Mouse (Mus musculus) G1E (cell line): ENCODE measurements around the gene Ccr9. TPM values are rescaled to one million over a fixed set of nuclear protein-coding genes. Genes with fewer than 3 reads are reported as not detected.

ENCODE experiments used
- ATAC-seq: 2 replicates; pipeline ENCODE4 v1.8.0; 2016; ENCODE audit warnings: mild to moderate bottlenecking; ENCODE audit not compliant: insufficient number of reproducible peaks, poor library complexity, low FRiP score, severe bottlenecking; ENCODE audit errors: extremely low read depth
- DNase-seq: peaks from one replicate; pipeline ENCODE4 v3.0.0; 2012; ENCODE audit warnings: low spot score
- H3K27me3 ChIP-seq: 2 replicates; pipeline ENCODE4 v1.6.1; 2012; ENCODE audit warnings: mild to moderate bottlenecking, low read length, inconsistent platforms; ENCODE audit not compliant: insufficient read depth
- H3K36me3 ChIP-seq: replicated peaks from 2 replicates; pipeline ENCODE3; 2012; ENCODE audit warnings: mild to moderate bottlenecking, inconsistent platforms
- H3K4me1 ChIP-seq: 2 replicates; pipeline ENCODE4 v1.6.1; 2012; ENCODE audit warnings: low read depth, low read length, inconsistent platforms, mixed read lengths; ENCODE audit not compliant: insufficient read depth
- H3K4me3 ChIP-seq: 2 replicates; pipeline ENCODE4 v1.5.1; 2012; ENCODE audit warnings: low read depth, mild to moderate bottlenecking, inconsistent platforms, low read length, moderate library complexity, mixed read lengths
- H3K9me3 ChIP-seq: replicated peaks from 2 replicates; pipeline ENCODE4 v1.6.1; 2012; ENCODE audit warnings: inconsistent platforms
- CTCF ChIP-seq: IDR thresholded peaks from 2 replicates; pipeline ENCODE4 v1.5.1; 2012; ENCODE audit warnings: low read depth, low read length, inconsistent platforms, mixed read lengths
- GATA1 ChIP-seq: IDR thresholded peaks from 2 replicates; pipeline ENCODE4 v1.6.1; 2012; ENCODE audit warnings: borderline replicate concordance, low read length, inconsistent platforms, mixed read lengths
- GATA2 ChIP-seq: IDR thresholded peaks from 2 replicates; pipeline ENCODE4 v1.6.1; 2012; ENCODE audit warnings: low read depth, low read length, inconsistent platforms, borderline replicate concordance
- POLR2AphosphoS5 ChIP-seq: IDR thresholded peaks from 2 replicates; pipeline ENCODE4 v1.6.1; 2012; ENCODE audit warnings: low read depth, low read length, inconsistent platforms; ENCODE audit not compliant: insufficient replicate concordance
- TAL1 ChIP-seq: conservative IDR thresholded peaks from 2 replicates; pipeline ENCODE4 v1.6.1; 2012; ENCODE audit warnings: low read depth, low read length, inconsistent platforms, mixed read lengths
- polyA plus RNA-seq: library from polyadenylated mRNA; stranded (reverse); fragments of >175 nt; gene quantifications from 2 replicates; pipeline ENCODE4 v1.2.3, GENCODE M21; 2012
- total RNA-seq, 2 experiments: library from RNA; stranded (forward) in 1 of 2; stranded (reverse) in 1 of 2; fragments of 200-1000 nt in 1 of 2; fragments of >200 nt in 1 of 2; fragmentation: Nextera tagmentation in 1 of 2; gene quantifications; 2 replicates each; pipeline ENCODE4 v1.2.3; 2014 to 2017

Ccr9 gene
- total and polyA plus RNA-seq, 3 experiments = 0.11 TPM; not detected in 2

DNA sequence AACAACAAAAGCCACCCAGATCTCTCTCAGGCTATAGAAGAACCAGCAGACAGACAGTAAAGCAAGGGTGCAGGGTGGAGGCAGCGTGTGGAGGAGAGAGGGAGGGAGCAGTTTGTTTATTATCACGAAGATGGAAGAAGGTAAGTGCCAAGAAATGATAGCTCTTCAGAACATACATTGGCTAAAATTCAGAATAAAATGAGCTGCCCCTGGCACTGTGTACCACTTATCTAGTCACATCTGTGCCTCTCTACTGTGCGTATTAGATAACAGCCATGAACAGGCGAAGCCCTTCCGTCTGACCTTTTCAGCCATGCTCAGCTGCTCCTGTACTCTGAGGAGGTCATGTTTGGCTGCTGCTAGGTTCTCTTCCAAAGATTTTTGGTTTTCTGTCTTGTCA, 23.6 kb downstream of the Ccr9 start:
- TF ChIP-seq POLR2AphosphoS5 (no peak), CTCF (no peak), GATA2 (no peak), TAL1 (peak; percentile 41; the same call in 1 of the 2 replicates)
- DNase-seq = no peak
- Histone ChIP-seq H3K9me3 (no peaks in the 10 kb centered on the region), H3K36me3 (peaks cover 26% of the 10 kb centered on the region), H3K4me3 (no peak overlapping the region; the same call in 1 of the 2 replicates), H3K4me1 (peaks cover 19% of the 10 kb centered on the region), H3K27me3 (no peaks in the 10 kb centered on the region)
- peak; percentile 92 for ATAC-seq

DNA sequence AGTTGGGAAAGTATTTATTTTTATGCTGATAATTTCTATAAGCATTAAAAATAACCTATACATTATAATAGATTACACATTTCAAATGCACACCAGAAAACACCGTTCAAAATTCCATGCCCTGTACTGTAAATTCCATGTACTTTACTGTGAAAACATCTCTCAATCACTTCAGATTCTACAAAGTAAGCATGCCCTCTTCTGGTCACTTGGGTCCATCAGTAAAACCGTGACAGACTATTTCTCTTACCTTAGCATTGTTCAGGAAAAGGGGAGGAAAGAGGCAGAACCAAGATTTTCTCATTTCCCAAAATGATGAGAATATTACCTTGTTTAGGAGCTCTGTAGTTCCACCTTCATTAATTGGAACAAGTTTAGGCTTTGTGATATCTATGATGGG, 31.0 kb downstream of the Ccr9 start:
- H3K9me3 ChIP-seq = no peaks in the 10 kb centered on the region
- no peak for DNase-seq
- H3K4me1 ChIP-seq = peaks cover 2% of the 10 kb centered on the region; the same call in 1 of the 2 replicates
- TF ChIP-seq GATA2 (no peak), GATA1 (no peak), POLR2AphosphoS5 (no peak), TAL1 (no peak), CTCF (no peak)
- peaks cover 44% of the 10 kb centered on the region for H3K36me3 ChIP-seq
- H3K4me3 ChIP-seq = no peak overlapping the region
- no peak for ATAC-seq
- H3K27me3 ChIP-seq = no peaks in the 10 kb centered on the region

DNA sequence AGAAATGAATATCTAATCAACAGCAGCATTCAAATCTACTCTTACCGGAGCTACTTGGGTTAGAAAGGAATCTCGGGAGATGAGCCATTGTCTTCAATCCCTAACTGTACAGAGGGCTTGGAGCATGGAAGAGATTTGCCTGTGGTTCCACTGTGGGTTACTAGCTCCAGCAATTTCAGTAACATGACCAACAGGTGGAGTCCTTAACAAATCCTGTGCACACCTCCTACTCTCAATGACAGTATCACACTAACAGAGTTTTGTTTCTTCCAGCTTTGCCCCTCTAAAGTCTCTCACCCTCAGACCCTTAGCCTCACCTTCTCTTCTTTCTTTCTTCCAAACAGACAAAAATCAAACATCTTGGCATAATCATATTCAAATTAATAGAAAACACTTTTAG, 34.9 kb downstream of the Ccr9 start:
- Histone ChIP-seq H3K36me3 (peaks cover 33% of the 10 kb centered on the region), H3K4me3 (no peak overlapping the region), H3K4me1 (peaks cover 11% of the 10 kb centered on the region; the same call in 1 of the 2 replicates), H3K9me3 (no peaks in the 10 kb centered on the region), H3K27me3 (no peaks in the 10 kb centered on the region)
- DNase-seq = no peak
- ATAC-seq = no peak
- TF ChIP-seq TAL1 = no peak
- no peak for TF ChIP-seq GATA2
- TF ChIP-seq POLR2AphosphoS5 = no peak
- no peak for TF ChIP-seq CTCF
- TF ChIP-seq GATA1 = no peak

DNA sequence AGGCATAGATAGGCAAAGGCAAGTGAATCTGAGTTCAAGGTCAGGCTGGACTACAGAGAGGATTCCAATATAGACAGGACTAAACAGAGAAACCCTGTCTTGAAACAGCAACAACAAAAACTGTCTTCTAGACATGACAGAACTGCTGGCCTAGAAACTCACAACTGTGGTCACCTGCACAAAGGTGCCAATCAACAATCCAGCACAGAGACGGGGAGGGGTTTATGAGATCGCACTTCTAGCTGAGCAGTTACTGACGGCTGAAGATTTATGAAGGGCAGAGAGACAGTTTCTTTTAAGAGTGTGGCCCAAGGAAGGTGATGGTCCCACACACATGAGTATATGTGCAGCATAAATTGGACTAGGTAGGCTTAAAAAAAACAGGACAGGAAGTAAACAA, 38.1 kb downstream of the Ccr9 start:
- TF ChIP-seq GATA2 (no peak), GATA1 (no peak), CTCF (no peak), POLR2AphosphoS5 (no peak), TAL1 (no peak)
- DNase-seq (no peak), ATAC-seq (no peak)
- Histone ChIP-seq H3K27me3 (no peaks in the 10 kb centered on the region), H3K9me3 (no peaks in the 10 kb centered on the region), H3K4me1 (peaks cover 11% of the 10 kb centered on the region; the same call in 1 of the 2 replicates), H3K36me3 (peaks cover 14% of the 10 kb centered on the region), H3K4me3 (no peak overlapping the region)

DNA sequence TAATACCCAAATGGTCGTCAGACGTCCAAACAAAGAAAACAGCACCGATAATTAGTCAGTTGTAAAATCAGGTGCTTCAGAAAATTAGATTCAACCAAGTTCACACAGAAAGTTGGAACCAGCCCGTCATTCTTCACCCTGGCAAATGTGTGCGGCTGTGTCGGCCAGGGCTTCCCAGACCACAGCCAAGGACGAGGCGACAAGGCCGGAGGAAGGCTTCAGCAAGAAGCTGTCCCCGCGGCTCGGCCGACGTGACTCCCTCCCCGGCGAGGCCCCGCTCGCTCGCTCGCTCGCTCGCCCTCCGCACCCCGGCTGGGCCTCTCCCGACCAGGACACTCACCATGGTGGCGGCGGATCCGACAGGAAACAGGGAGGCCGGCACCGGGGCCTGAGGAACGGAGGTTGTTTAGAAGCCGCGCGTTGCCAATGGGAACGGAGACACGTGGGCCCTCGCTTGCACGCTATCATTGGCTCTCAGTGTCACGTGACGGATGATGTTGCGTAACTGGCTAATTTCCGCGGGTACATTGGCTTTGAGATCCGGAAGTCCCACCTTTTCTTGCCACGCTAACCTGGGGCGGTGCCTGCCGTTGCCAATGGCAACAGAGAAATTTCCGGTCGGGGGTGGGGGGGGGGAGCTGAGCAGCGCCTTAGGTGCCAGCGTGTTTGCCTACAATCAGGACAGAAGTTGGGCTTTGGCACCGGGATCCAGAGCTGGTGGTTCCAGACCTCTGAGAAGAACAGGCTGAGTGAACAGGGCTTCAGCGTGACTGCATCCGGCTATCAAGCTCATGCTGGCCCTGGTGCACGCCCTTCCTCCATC, 39.2 kb downstream of the Ccr9 start, which contains the start of gene Lztfl1:
Gene Lztfl1, minus strand, starts transcription at position 512 of the 823 bp plus-strand sequence.
- ATAC-seq (peak; percentile 99), DNase-seq (peak; percentile 75)
- Histone ChIP-seq H3K27me3 (no peaks in the 10 kb centered on the region), H3K4me3 (peak within 1 kb of the TSS; percentile 72), H3K4me1 (peaks cover 11% of the 10 kb centered on the region; the same call in 1 of the 2 replicates), H3K9me3 (no peaks in the 10 kb centered on the region), H3K36me3 (peaks cover 7% of the 10 kb centered on the region)
- no peak for TF ChIP-seq CTCF
- no peak for TF ChIP-seq TAL1
- TF ChIP-seq POLR2AphosphoS5 = no peak
- no peak for TF ChIP-seq GATA1

DNA sequence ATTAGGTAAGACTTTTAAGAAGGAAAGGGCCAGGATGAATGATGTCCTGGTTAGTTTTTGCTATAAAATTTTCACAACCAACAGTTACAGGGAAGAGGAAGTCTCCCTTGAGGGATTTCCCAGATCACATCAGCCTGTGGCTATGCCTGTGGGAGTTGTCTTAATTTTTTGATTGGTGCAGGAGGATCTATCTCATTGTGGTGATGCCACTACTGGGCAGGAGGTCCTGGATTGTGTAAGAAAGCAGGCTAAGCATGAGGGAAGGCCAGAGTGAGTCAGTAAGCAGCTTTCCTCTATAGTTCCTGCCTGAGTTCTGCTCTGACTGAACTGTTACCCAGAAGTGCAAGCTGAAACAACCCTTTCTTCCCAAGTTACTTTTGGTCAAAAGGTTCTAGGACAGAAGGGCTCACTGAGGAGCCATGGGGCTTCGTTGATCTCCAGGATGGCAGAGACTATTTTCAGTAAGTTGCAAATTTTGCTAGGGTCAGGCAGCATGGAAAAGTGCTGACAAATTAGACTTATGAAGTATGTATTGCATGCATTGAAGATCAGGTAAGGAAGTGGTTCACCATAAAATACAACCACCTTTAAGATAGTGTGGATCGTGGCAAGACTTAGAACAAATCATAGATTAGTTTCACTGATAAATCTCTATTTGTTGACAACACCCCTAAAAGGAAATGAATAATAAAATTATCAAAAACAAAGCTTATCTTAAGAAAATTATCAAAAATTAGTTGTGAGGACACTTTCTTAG, 44.7 kb downstream of the Ccr9 start:
- no peak for ATAC-seq
- TF ChIP-seq CTCF (no peak), GATA1 (no peak), POLR2AphosphoS5 (no peak), GATA2 (no peak), TAL1 (no peak)

More for the DNA sequence above, 44.7 kb downstream of the Ccr9 start:
- DNase-seq = no peak
- H3K36me3 ChIP-seq = no peaks in the 10 kb centered on the region
- peaks cover 5% of the 10 kb centered on the region for H3K4me1 ChIP-seq
- no peak overlapping the region for H3K4me3 ChIP-seq
- H3K27me3 ChIP-seq = 0 out of 2 replicates have a peak, but pooled peaks cover 3% of the 10 kb centered on the region
- no peaks in the 10 kb centered on the region for H3K9me3 ChIP-seq
